Mouse (Mus musculus) E14TG2a.4 (cell line): ENCODE data around the gene Fam49a.

Source experiments
- H3K27me3 ChIP-seq: 2 replicates; pipeline ENCODE4 v1.6.1; 2014; ENCODE audit warnings: low read length, control low read depth; ENCODE audit not compliant: insufficient read depth
- H3K36me3 ChIP-seq: 2 replicates; pipeline ENCODE4 v1.6.1; 2014; ENCODE audit warnings: low read length, control low read depth; ENCODE audit not compliant: insufficient read depth
- H3K4me1 ChIP-seq: replicated peaks from 2 replicates; pipeline ENCODE4 v1.6.1; 2014; ENCODE audit warnings: low read depth, low read length, control low read depth
- H3K4me3 ChIP-seq: replicated peaks from 2 replicates; pipeline ENCODE4 v1.5.1; 2014; ENCODE audit warnings: mild to moderate bottlenecking, low read length
- H3K9me3 ChIP-seq: 2 replicates; pipeline ENCODE4 v1.6.1; 2014; ENCODE audit warnings: low read length, control low read depth
- CTCF ChIP-seq: conservative IDR thresholded peaks from 2 replicates; pipeline ENCODE4 v1.5.1; 2014; ENCODE audit warnings: low read length
- NANOG ChIP-seq: IDR thresholded peaks from 2 replicates; pipeline ENCODE4 v1.6.1; 2014; ENCODE audit warnings: borderline replicate concordance, low read length, mixed read lengths
- POU5F1 ChIP-seq: IDR thresholded peaks from 2 replicates; pipeline ENCODE4 v1.6.1; 2014; ENCODE audit warnings: low read length, borderline replicate concordance

The Fam49a gene

GRCm38 (mm10) chr12:12420841-12421579, 159.1 kb downstream of the Fam49a start:
- Histone ChIP-seq H3K27me3 (peaks cover 18% of the 10 kb centered on the region), H3K4me1 (peaks cover 14% of the 10 kb centered on the region), H3K36me3 (no peaks in the 10 kb centered on the region), H3K9me3 (no peaks in the 10 kb centered on the region), H3K4me3 (peak overlapping the region; percentile 70)
- peak; percentile 70 for TF ChIP-seq CTCF
- no peak for TF ChIP-seq POU5F1

- Histone ChIP-seq H3K27me3 (peaks cover 18% of the 10 kb centered on the region), H3K9me3 (no peaks in the 10 kb centered on the region), H3K36me3 (no peaks in the 10 kb centered on the region), H3K4me1 (peaks cover 14% of the 10 kb centered on the region), H3K4me3 (no peak overlapping the region)
- TF ChIP-seq NANOG (no peak), POU5F1 (no peak), CTCF (no peak)
Observed at GRCm38 (mm10) chr12:12421580-12421878, 159.6 kb downstream of the Fam49a start.

- peaks cover 16% of the 10 kb centered on the region for H3K27me3 ChIP-seq
- no peak for TF ChIP-seq CTCF
Observed at GRCm38 (mm10) chr12:12425188-12425587, 163.2 kb downstream of the Fam49a start.

GRCm38 (mm10) chr12:12427285-12427684, 165.3 kb downstream of the Fam49a start:
- Histone ChIP-seq H3K4me1 (no peaks in the 10 kb centered on the region), H3K9me3 (no peaks in the 10 kb centered on the region), H3K36me3 (no peaks in the 10 kb centered on the region), H3K27me3 (0 out of 2 replicates have a peak, but pooled peaks cover 4% of the 10 kb centered on the region), H3K4me3 (no peak overlapping the region)
- TF ChIP-seq CTCF (no peak), POU5F1 (no peak), NANOG (no peak)

More at GRCm38 (mm10) chr12:12425188-12425587, 163.2 kb downstream of the Fam49a start:
- Histone ChIP-seq H3K9me3 (no peaks in the 10 kb centered on the region), H3K36me3 (no peaks in the 10 kb centered on the region), H3K4me1 (peaks cover 13% of the 10 kb centered on the region), H3K4me3 (no peak overlapping the region)

- Histone ChIP-seq H3K36me3 (no peaks in the 10 kb centered on the region), H3K27me3 (no peaks in the 10 kb centered on the region), H3K4me3 (no peak overlapping the region), H3K4me1 (no peaks in the 10 kb centered on the region), H3K9me3 (no peaks in the 10 kb centered on the region)
- no peak for TF ChIP-seq POU5F1
- no peak for TF ChIP-seq NANOG
- no peak for TF ChIP-seq CTCF
Observed at GRCm38 (mm10) chr12:12428886-12429285, 166.9 kb downstream of the Fam49a start.
